Mouse (Mus musculus) liver, embryonic 14.5 days (tissue): ENCODE measurements around the gene Gm813. TPM values are rescaled to one million over a fixed set of nuclear protein-coding genes. Genes with fewer than 3 reads are reported as not detected.
A peak's percentile ranks its signal among the peaks of the same experiment; 100 is the strongest.
"Not testable (repeated sequence)": the region's sequence is repeated elsewhere in the genome, so short reads cannot be mapped to it uniquely, and the experiment has no call there.

Experiments used
- ATAC-seq: fragments of 200-750 bp; cut with Nextera tagmentation; 2 replicates; pipeline ENCODE4 v1.8.0; 2017; ENCODE audit warnings: moderate number of reproducible peaks, mild to moderate bottlenecking, moderate library complexity; ENCODE audit not compliant: insufficient read depth
- DNase-seq, 3 experiments: peaks; one replicate each; pipeline ENCODE4 v3.0.0-alpha.2; 2012 to 2013; ENCODE audit warnings: low read depth in 3 of 3, low spot score in 3 of 3
- H3K27ac ChIP-seq: fragments of 300-500 bp; sonication (generic); 2 replicates; pipeline ENCODE4 v1.5.1; 2014; ENCODE audit warnings: moderate library complexity, mild to moderate bottlenecking, control low read depth, inconsistent platforms
- H3K27me3 ChIP-seq: fragments of 300-500 bp; sonication (generic); 2 replicates; pipeline ENCODE4 v1.6.1; 2014; ENCODE audit warnings: mild to moderate bottlenecking, low read length, moderate library complexity; ENCODE audit not compliant: control insufficient read depth, insufficient read depth
- H3K36me3 ChIP-seq: fragments of 300-500 bp; sonication (generic); replicated peaks from 2 replicates; pipeline ENCODE4 v1.6.1; 2014; ENCODE audit warnings: low read depth; ENCODE audit not compliant: control insufficient read depth, insufficient read depth
- H3K4me1 ChIP-seq, 2 experiments: fragments of 200-500 bp in 1 of 2; fragments of 300-500 bp in 1 of 2; sonication (generic) in 1 of 2; replicated peaks; 2 replicates each; pipeline ENCODE4 v1.6.1; 2012 to 2014; ENCODE audit warnings: antibody characterized with exemption in 1 of 2, inconsistent platforms in 1 of 2, low read length in 1 of 2; ENCODE audit not compliant: control insufficient read depth in 2 of 2, insufficient read depth in 2 of 2
- H3K4me2 ChIP-seq: fragments of 300-500 bp; sonication (generic); 2 replicates; pipeline ENCODE4 v1.6.1; 2014; ENCODE audit warnings: low read depth, mild to moderate bottlenecking, control low read depth, moderate library complexity
- H3K4me3 ChIP-seq, 2 experiments: fragments of 200-500 bp in 1 of 2; fragments of 300-500 bp in 1 of 2; sonication (generic) in 1 of 2; 2 replicates each; pipeline ENCODE4 v1.5.1; 2012 to 2014; ENCODE audit warnings: low read depth in 2 of 2, low read length in 2 of 2, mild to moderate bottlenecking in 2 of 2, control low read depth in 1 of 2, inconsistent platforms in 1 of 2, moderate library complexity in 1 of 2; ENCODE audit not compliant: insufficient read depth in 1 of 2
- H3K9ac ChIP-seq: fragments of 300-500 bp; sonication (generic); replicated peaks from 2 replicates; pipeline ENCODE4 v1.6.1; 2014; ENCODE audit warnings: mild to moderate bottlenecking, control low read depth, moderate library complexity
- H3K9me3 ChIP-seq: fragments of 300-500 bp; sonication (generic); 2 replicates; pipeline ENCODE4 v1.6.1; 2016; ENCODE audit warnings: low read length, mixed read lengths; ENCODE audit not compliant: control insufficient read depth
- CTCF ChIP-seq: IDR thresholded peaks from 2 replicates; pipeline ENCODE4 v1.5.1; 2016; ENCODE audit warnings: antibody characterized with exemption, low read depth, control low read depth
- EP300 ChIP-seq: IDR thresholded peaks from 2 replicates; pipeline ENCODE4 v1.6.1; 2016; ENCODE audit warnings: antibody characterized with exemption, low read depth
- WGBS: fragments of 180-500 bp; shearing (Covaris S2); extraction: QIAGEN DNeasy Blood & Tissue Kit; methylation state at CpG from one replicate; pipeline ENCODE4 v1.1.7; 2014; ENCODE audit not compliant: insufficient replicate concordance; 5-methylcytosine and 5-hydroxymethylcytosine counted together
- polyA plus RNA-seq, 2 experiments: library from polyadenylated mRNA; depleted of rRNA in 1 of 2; stranded (reverse) in 1 of 2; unstranded in 1 of 2; fragments of >200 nt; fragmentation: Nextera tagmentation in 1 of 2; extraction: Ambion mirVana in 1 of 2; gene quantifications; 2 replicates each; pipeline versions ENCODE4 v1.2.1 to v1.2.3; 2012 to 2014

The Gm813 gene
- polyA plus RNA-seq (2012; rRNA removed) (not detected in 2 replicates), polyA plus RNA-seq (2014; fragmentation: Nextera tagmentation; extraction: Ambion mirVana) (not detected in 2 replicates)

DNA sequence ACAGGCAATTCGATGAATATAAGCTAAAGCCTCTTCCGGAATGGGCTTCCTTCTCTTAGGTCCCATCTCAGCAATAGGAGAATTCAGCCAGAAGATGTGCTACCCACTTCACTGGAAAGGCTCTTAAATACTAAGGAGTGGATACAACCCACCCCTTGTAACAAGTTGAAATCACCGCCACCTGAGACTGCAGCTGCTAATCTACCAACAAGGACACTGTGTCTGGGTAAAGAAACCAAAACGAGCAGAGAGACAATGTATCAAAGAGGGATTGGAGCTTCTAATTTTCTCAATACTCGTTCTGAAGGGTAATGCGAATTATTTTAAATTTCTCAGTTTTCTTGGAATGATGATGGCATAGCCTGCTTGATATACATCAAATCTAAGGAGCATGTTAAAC lies at the start of gene Gm813:
Gm813 (minus strand) TSS at position 101 of the 400 bp plus-strand sequence.
- H3K36me3 ChIP-seq, result no peaks in the 10 kb centered on the region
- H3K4me2 ChIP-seq, result no peak within 1 kb of the TSS
- H3K9ac ChIP-seq, result no peak within 1 kb of the TSS
- TF ChIP-seq EP300, result no peak
- no peak for TF ChIP-seq CTCF
- no peak for ATAC-seq
- DNase-seq, result no peak
- no peak within 1 kb of the TSS for H3K4me3 ChIP-seq
- H3K9me3 ChIP-seq, result no peaks in the 10 kb centered on the region
- no peak within 1 kb of the TSS for H3K27ac ChIP-seq
- no peaks in the 10 kb centered on the region for H3K27me3 ChIP-seq
- WGBS, result 70% methylated on average over 6 of the region's 6 CpGs
- no peaks in the 10 kb centered on the region; a peak in 1 of 4 replicates for H3K4me1 ChIP-seq

DNA sequence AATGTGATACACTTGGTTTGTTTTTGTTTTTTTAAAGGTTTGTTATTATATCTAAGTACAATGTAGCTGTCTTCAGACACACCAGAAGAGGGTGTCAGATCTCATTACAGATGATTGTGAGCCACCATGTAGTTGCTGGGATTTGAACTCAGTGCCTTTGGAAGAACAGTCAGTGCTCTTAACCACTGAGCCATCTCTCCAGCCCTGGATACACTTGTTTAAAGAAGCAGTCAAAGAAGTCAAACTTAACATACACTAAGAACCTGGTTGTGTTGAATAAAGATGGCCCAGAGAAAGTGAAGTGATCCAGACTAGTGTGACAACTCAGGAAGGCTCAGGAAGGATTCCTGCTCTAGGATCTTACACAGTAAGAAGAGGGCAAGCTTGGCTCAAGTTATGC lies 48.4 kb upstream of the Gm813 start:
- not testable (repeated sequence) for H3K27me3 ChIP-seq, DNase-seq, H3K4me2 ChIP-seq, H3K9me3 ChIP-seq, ATAC-seq, H3K36me3 ChIP-seq, H3K9ac ChIP-seq, H3K4me3 ChIP-seq
- H3K4me1 ChIP-seq, result peaks cover 76 to 78% of the 10 kb centered on the region in 2 experiments
- peak overlapping the region; percentile 68 for H3K27ac ChIP-seq

DNA sequence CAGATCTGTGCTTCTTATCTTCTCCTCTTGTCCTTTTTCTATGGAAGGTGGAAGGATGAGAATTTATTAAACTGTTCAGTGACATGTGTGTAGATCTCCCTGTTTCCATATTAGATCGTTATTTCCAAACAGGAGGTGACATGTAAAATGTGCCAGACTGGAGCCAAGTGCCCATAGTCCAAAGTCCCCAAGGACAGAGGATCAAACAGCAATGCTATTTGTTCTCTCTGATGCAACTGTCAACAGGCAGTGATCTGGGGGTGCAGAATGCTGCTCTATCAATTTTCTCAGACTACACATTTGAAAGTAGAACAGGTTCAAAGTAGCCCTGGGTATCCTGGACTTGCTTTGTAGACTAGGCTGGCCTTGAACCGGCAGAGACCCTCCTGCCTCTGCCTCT lies 47.0 kb upstream of the Gm813 start:
- Histone ChIP-seq H3K4me1 (peaks cover 81 to 83% of the 10 kb centered on the region in 2 experiments), H3K4me3 (no peak overlapping the region), H3K9me3 (no peaks in the 10 kb centered on the region), H3K4me2 (no peak overlapping the region), H3K9ac (peak overlapping the region; percentile 12; the same call in 1 of the 2 replicates), H3K27me3 (no peaks in the 10 kb centered on the region), H3K27ac (peak overlapping the region; percentile 98), H3K36me3 (no peaks in the 10 kb centered on the region)
- WGBS, result 77% methylated on average over 2 of the region's 2 CpGs
- TF ChIP-seq EP300 (no peak), CTCF (no peak)
- ATAC-seq (no peak), DNase-seq (no peak)

DNA sequence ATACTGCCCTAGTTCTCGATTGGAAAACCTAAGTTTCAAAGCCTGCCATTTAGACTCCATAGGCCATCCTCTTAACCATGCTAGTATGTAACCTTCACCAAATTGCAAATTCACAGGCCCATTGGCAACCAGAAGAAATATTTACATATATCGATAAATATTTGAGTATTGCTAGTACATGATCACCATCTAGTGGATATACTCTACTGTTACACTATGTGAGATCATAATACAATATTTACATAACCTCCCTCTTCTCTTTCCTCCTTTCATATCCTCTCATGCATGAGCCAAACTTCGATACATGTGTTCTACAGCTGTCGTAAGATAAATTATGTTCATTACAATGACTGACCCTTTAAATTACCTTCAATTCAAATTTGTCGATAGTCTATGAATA lies 46.2 kb upstream of the Gm813 start:
- peaks cover 84 to 86% of the 10 kb centered on the region in 2 experiments for H3K4me1 ChIP-seq
- no peaks in the 10 kb centered on the region for H3K9me3 ChIP-seq
- H3K4me3 ChIP-seq, result no peak overlapping the region
- WGBS, result 41% methylated on average over 5 of the region's 5 CpGs
- H3K9ac ChIP-seq, result peak overlapping the region; percentile 77
- DNase-seq, result peak in 2 of 3 experiments; percentile 56 to 77
- no peaks in the 10 kb centered on the region for H3K27me3 ChIP-seq
- peak; percentile 66 for TF ChIP-seq CTCF
- peak; percentile 60; the same call in 1 of the 2 replicates for TF ChIP-seq EP300
- no peaks in the 10 kb centered on the region for H3K36me3 ChIP-seq
- H3K27ac ChIP-seq, result peak overlapping the region; percentile 98
- ATAC-seq, result peak; percentile 10; the same call in 1 of the 2 replicates
- H3K4me2 ChIP-seq, result peak overlapping the region; percentile 81

DNA sequence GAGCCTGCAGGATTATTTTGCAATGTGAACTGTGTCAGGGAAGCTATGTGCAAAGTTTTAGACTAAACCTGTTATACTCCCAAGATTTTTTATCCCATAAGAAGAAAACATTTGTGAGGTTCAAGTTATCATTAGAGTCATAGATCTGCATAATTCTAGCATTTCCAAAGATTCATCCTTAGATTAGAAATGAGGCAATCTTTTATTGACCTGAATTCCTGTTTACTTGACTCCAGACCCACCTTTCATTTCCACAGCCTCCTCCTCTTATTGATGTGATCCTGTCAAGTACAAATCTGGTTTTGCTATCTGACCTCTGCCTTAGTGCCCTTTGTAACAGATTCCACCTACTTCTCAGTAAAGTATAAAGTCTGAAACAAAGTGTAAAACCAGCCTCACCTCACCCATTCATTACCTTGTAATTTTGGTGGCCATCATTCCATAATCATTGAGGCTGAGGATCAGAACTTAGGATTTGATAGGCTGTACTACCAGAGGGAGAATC lies 45.6 kb upstream of the Gm813 start:
- peak overlapping the region; percentile 98 for H3K27ac ChIP-seq
- H3K4me1 ChIP-seq, result peaks cover 86% of the 10 kb centered on the region in 2 experiments
- no peaks in the 10 kb centered on the region for H3K9me3 ChIP-seq
- TF ChIP-seq CTCF, result no peak
- TF ChIP-seq EP300, result no peak
- H3K9ac ChIP-seq, result peak overlapping the region; percentile 77
- peak overlapping the region; percentile 38 to 40 for H3K4me3 ChIP-seq
- H3K27me3 ChIP-seq, result no peaks in the 10 kb centered on the region
- ATAC-seq (peak; percentile 11; the same call in 1 of the 2 replicates), DNase-seq (no peak)
- H3K36me3 ChIP-seq, result no peaks in the 10 kb centered on the region
- peak overlapping the region; percentile 81 for H3K4me2 ChIP-seq
